Mouse (Mus musculus) lung, embryonic 14.5 days (tissue): Measurements from ENCODE around the gene Hoxa9. TPM values are rescaled to one million over a fixed set of nuclear protein-coding genes. Genes with fewer than 3 reads are reported as not detected.
A peak's percentile ranks its signal among the peaks of the same experiment; 100 is the strongest.

Experiments used
- ATAC-seq: fragments of 200-750 bp; cut with Nextera tagmentation; 2 replicates; pipeline ENCODE4 v1.8.0; 2017; ENCODE audit warnings: mild to moderate bottlenecking, moderate TSS enrichment, moderate library complexity; ENCODE audit not compliant: insufficient read depth
- DNase-seq: peaks from one replicate; pipeline ENCODE4 v3.0.0-alpha.2; 2015
- H3K27ac ChIP-seq: fragments of 300-500 bp; sonication (generic); 2 replicates; pipeline ENCODE4 v1.5.1; 2014; ENCODE audit warnings: low read depth, mild to moderate bottlenecking, moderate library complexity
- H3K27me3 ChIP-seq: fragments of 300-500 bp; sonication (generic); 2 replicates; pipeline ENCODE4 v1.6.1; 2014; ENCODE audit warnings: low read length, control low read depth; ENCODE audit not compliant: insufficient read depth
- H3K36me3 ChIP-seq: fragments of 300-500 bp; sonication (generic); 2 replicates; pipeline ENCODE4 v1.6.1; 2014; ENCODE audit warnings: control low read depth; ENCODE audit not compliant: insufficient read depth
- H3K4me1 ChIP-seq: fragments of 300-500 bp; sonication (generic); 2 replicates; pipeline ENCODE4 v1.6.1; 2014; ENCODE audit warnings: antibody characterized with exemption, control low read depth; ENCODE audit not compliant: insufficient read depth
- H3K4me2 ChIP-seq: fragments of 300-500 bp; sonication (generic); 2 replicates; pipeline ENCODE4 v1.6.1; 2014; ENCODE audit warnings: mild to moderate bottlenecking
- H3K4me3 ChIP-seq: fragments of 300-500 bp; sonication (generic); 2 replicates; pipeline ENCODE4 v1.5.1; 2014; ENCODE audit warnings: low read depth, low read length
- H3K9ac ChIP-seq: fragments of 300-500 bp; sonication (generic); 2 replicates; pipeline ENCODE4 v1.6.1; 2014
- H3K9me3 ChIP-seq: fragments of 300-500 bp; sonication (generic); 2 replicates; pipeline ENCODE4 v1.6.1; 2016; ENCODE audit warnings: low read depth, low read length, control low read depth
- CTCF ChIP-seq: IDR thresholded peaks from 2 replicates; pipeline ENCODE4 v1.5.1; 2016; ENCODE audit warnings: antibody characterized with exemption, low read depth
- WGBS: fragments of 180-500 bp; shearing (Covaris S2); extraction: QIAGEN DNeasy Blood & Tissue Kit; methylation state at CpG from one replicate; pipeline ENCODE4 v1.1.7; 2014; 5-methylcytosine and 5-hydroxymethylcytosine counted together
- polyA plus RNA-seq: library from polyadenylated mRNA; unstranded; fragments of >200 nt; fragmentation: Nextera tagmentation; extraction: Ambion mirVana; gene quantifications from 2 replicates; pipeline ENCODE4 v1.2.1, GENCODE M21; 2014

The Hoxa9 gene
- polyA plus RNA-seq, 1 experiment from 2014 or later = not detected

DNA sequence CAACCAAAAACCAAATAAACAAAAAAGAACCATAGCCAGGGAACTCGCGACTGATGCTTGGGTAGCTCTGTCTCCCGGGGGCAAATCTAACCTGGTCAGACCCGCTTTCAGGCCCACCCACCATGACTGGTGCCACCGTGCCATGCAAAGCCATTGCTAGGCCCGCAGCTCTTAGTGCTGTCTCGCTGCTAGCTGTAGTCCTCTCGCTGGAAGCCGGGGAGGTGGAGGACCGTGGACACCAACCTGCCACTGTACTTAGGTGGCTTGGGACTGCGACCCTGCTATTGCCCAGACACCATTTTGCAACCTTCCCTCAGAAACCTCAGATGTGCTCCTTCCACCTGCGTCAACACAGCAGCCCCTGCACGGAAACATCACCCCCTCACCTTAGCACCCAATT is 18.9 kb downstream of the Hoxa9 start:
- WGBS = 6% methylated on average over 13 of the region's 13 CpGs
- Histone ChIP-seq H3K27me3 (peaks cover 92% of the 10 kb centered on the region), H3K36me3 (no peaks in the 10 kb centered on the region), H3K4me1 (0 out of 2 replicates have a peak, but pooled peaks cover 3% of the 10 kb centered on the region), H3K4me3 (peak overlapping the region; percentile 43), H3K9me3 (no peaks in the 10 kb centered on the region), H3K9ac (peak overlapping the region; percentile 40), H3K27ac (0 out of 2 replicates have a peak overlapping the region, but pooled peaks have one; percentile 50), H3K4me2 (peak overlapping the region; percentile 87)
- TF ChIP-seq CTCF = no peak
- ATAC-seq (no peak), DNase-seq (no peak)

- WGBS = 3% methylated on average over 37 of the region's 37 CpGs
- 0 out of 2 replicates have a peak, but pooled peaks cover 3% of the 10 kb centered on the region for H3K4me1 ChIP-seq
- H3K27ac ChIP-seq = peak overlapping the region; percentile 58; the same call in 1 of the 2 replicates
- H3K4me3 ChIP-seq = peak overlapping the region; percentile 43
- H3K27me3 ChIP-seq = peaks cover 91% of the 10 kb centered on the region
- no peaks in the 10 kb centered on the region for H3K9me3 ChIP-seq
- H3K4me2 ChIP-seq = peak overlapping the region; percentile 87
- ATAC-seq (peak; percentile 16), DNase-seq (peak; percentile 95)
- peak overlapping the region; percentile 40 for H3K9ac ChIP-seq
- peak; percentile 78 for TF ChIP-seq CTCF
- no peaks in the 10 kb centered on the region for H3K36me3 ChIP-seq
Measured at GRCm38 (mm10) chr6:52211170-52211935, 19.5 kb downstream of the Hoxa9 start.

DNA sequence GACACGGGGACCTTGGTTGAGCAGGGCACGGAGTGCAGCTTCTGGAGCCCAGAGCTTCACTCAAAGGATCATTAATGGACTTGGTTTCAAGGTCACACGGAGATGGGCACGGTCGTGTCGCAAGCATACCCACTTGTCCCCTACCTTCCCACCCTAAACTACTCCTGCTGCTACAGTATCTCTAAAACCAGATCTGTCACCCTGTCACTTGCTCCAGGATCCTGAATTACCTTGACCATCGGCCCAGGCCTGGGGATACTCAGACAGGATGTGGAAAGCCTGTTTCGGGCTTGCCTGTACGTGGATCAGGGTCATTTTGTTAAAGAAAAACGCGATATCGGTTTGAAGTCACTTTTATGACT is 21.2 kb downstream of the Hoxa9 start:
- DNase-seq = no peak
- H3K27me3 ChIP-seq = peaks cover 90% of the 10 kb centered on the region

GRCm38 (mm10) chr6:52208868-52209684 is 21.8 kb downstream of the Hoxa9 start:
- peak overlapping the region; percentile 89 for H3K27ac ChIP-seq
- H3K27me3 ChIP-seq = peaks cover 90% of the 10 kb centered on the region
- WGBS = 17% methylated on average over 18 of the region's 18 CpGs
- peak overlapping the region; percentile 64 for H3K9ac ChIP-seq
- H3K36me3 ChIP-seq = 0 out of 2 replicates have a peak, but pooled peaks cover 5% of the 10 kb centered on the region
- DNase-seq (no peak), ATAC-seq (no peak)
- peak overlapping the region; percentile 87 for H3K4me2 ChIP-seq
- 0 out of 2 replicates have a peak, but pooled peaks cover 3% of the 10 kb centered on the region for H3K4me1 ChIP-seq
- H3K9me3 ChIP-seq = no peaks in the 10 kb centered on the region
- H3K4me3 ChIP-seq = peak overlapping the region; percentile 90
- TF ChIP-seq CTCF = no peak

More for the DNA sequence above, 21.2 kb downstream of the Hoxa9 start:
- Histone ChIP-seq H3K4me3 (peak overlapping the region; percentile 90), H3K9me3 (no peaks in the 10 kb centered on the region), H3K9ac (peak overlapping the region; percentile 64), H3K4me1 (0 out of 2 replicates have a peak, but pooled peaks cover 3% of the 10 kb centered on the region), H3K27ac (peak overlapping the region; percentile 89; the same call in 1 of the 2 replicates), H3K36me3 (0 out of 2 replicates have a peak, but pooled peaks cover 5% of the 10 kb centered on the region), H3K4me2 (peak overlapping the region; percentile 87)
- WGBS = 30% methylated on average over 12 of the region's 12 CpGs
- no peak for ATAC-seq
- TF ChIP-seq CTCF = no peak

DNA sequence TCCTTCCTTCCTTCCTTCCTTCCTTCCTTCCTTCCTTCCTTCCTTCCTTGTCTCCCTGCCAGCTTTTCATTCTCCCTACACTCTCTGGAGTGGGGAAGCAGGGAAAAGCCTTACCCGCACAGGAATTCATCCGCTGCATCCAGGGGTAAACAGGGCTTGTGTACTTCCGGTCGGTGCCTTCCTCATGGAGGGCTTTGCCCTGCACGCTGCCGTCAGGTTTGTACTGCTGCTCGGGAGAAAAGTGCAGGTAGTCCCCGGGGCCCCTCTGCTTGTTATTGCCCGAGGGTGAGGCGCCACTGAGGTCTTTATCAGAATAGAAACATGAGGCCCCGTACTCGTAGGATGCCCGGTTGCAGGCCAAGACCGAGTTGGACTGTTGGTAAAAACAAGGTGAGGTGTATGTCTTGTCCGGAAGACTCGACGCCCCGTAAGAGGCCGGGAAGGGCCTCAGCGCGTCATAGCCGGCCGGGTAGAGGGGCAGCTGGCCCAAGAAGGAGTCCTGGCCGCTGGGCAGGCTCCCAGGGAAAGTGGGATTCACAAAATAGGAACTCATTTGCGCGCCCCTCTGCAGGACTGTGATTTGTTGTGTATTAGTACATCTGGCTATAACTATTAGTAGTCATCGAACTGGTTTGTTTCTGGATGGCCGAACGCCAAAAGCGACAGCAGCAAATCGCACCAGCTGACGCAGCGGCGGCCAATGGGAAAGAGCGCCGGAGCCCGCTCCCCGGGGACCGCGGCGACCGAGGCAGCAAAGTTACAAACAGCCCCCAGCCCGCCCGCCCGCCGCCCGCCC is 22.6 kb downstream of the Hoxa9 start, which contains the start of gene Hoxa6:
Hoxa6 (minus strand) TSS at position 651 of the 796 bp plus-strand sequence.
- H3K27me3 ChIP-seq = peaks cover 90% of the 10 kb centered on the region
- 1% methylated on average over 47 of the region's 47 CpGs for WGBS
- peaks cover 7% of the 10 kb centered on the region; the same call in 1 of the 2 replicates for H3K36me3 ChIP-seq
- no peak for ATAC-seq
- H3K4me2 ChIP-seq = peak within 1 kb of the TSS; percentile 87
- DNase-seq = peak; percentile 88
- H3K9me3 ChIP-seq = no peaks in the 10 kb centered on the region
- H3K4me1 ChIP-seq = 0 out of 2 replicates have a peak, but pooled peaks cover 3% of the 10 kb centered on the region
- peak within 1 kb of the TSS; percentile 100 for H3K9ac ChIP-seq
- H3K27ac ChIP-seq = peak within 1 kb of the TSS; percentile 89
- H3K4me3 ChIP-seq = peak within 1 kb of the TSS; percentile 90
- TF ChIP-seq CTCF = no peak

DNA sequence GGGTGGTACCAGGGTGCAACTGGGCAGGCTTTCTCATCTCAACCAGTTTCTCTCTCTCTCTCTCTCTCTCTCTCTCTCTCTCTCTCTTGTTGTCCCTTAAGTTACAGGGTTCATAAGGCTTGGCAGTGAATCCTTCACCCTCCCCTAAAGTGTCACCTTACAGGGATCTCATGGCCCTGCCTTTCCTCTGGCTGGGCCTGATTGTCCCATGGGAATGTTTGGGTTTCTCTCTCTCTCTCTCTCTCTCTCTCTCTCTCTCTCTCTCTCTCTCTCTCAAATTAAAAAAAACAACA is 23.3 kb downstream of the Hoxa9 start:
- Histone ChIP-seq H3K36me3 (peaks cover 8% of the 10 kb centered on the region; the same call in 1 of the 2 replicates), H3K27me3 (peaks cover 89% of the 10 kb centered on the region), H3K9me3 (no peaks in the 10 kb centered on the region), H3K9ac (peak overlapping the region; percentile 100), H3K4me1 (0 out of 2 replicates have a peak, but pooled peaks cover 3% of the 10 kb centered on the region), H3K4me3 (peak overlapping the region; percentile 90), H3K27ac (peak overlapping the region; percentile 83), H3K4me2 (peak overlapping the region; percentile 87)
- ATAC-seq = no peak
- no peak for TF ChIP-seq CTCF
- DNase-seq = peak; percentile 50
